In the genomic region with DNA sequence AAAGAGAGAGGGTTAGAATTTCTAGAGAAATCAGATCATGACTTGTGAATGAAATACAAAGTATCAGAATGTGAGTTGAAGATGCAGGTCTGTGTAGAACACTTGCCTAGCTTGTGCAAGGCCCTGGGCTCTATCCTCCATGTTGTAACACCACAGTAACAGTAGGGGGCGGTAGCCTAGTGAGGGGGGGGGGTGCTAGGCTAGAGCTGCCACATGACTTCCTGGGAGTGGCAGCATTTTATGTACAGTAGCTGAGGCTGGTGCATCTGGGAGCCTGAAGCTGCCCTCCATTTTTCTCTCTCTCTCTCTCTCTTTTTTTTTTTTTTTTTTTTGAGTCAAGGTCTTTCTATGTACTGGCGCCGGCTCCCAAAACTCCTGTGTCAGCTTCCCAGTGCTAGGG, we compare ENCODE assay signal across 8 mouse cellular contexts. TPM values are rescaled to one million over a fixed set of nuclear protein-coding genes. Genes with fewer than 3 reads are reported as not detected.
DNase-seq lines count a peak whose midpoint lies in the region; ATAC-seq and TF ChIP-seq lines count a peak whose summit lies in the region.

No protein-coding gene starts in this region.

- no peak overlapping the region for H3K9ac ChIP-seq in kidney, embryonic 16.5 days (replicated peaks; ENCODE audit: low read length)

- peaks cover 55% of the 10 kb centered on the region for H3K4me1 ChIP-seq in kidney, embryonic 16.5 days (ENCODE audit: insufficient read depth, low read length)
- H3K4me1 ChIP-seq in E14TG2a.4 (replicated peaks; ENCODE audit: low read depth, low read length) = peaks cover 98% of the 10 kb centered on the region
- peaks cover 71% of the 10 kb centered on the region for H3K4me1 ChIP-seq in bone marrow macrophage, adult 2 months (ENCODE audit: control insufficient read depth, insufficient read depth, low read length)
- peaks cover 98% of the 10 kb centered on the region for H3K4me1 ChIP-seq in megakaryocyte, embryonic 14.5 days

- no peak for DNase-seq in kidney, adult 11 months
- no peak for DNase-seq in ovary, postnatal 10 days (ENCODE audit: low spot score)
- DNase-seq in cerebellum, postnatal 4 days (ENCODE audit: low spot score in 2 of 2) = no peak
- no peak for DNase-seq in kidney, adult 9 months

- peaks cover 67% of the 10 kb centered on the region for H3K36me3 ChIP-seq in kidney, embryonic 16.5 days (ENCODE audit: insufficient read depth, low read length)
- H3K36me3 ChIP-seq in E14TG2a.4 (ENCODE audit: insufficient read depth, low read length) = peaks cover 95% of the 10 kb centered on the region
- H3K36me3 ChIP-seq in megakaryocyte, embryonic 14.5 days (replicated peaks; ENCODE audit: low read length) = peaks cover 99% of the 10 kb centered on the region

- no peak for TF ChIP-seq POLR2A in bone marrow macrophage, adult 2 months (IDR thresholded peaks at IDR 0.05; ENCODE audit: borderline replicate concordance, low read depth, low read length)

- H3K27me3 ChIP-seq in kidney, embryonic 16.5 days (ENCODE audit: insufficient read depth, low read length) = no peaks in the 10 kb centered on the region
- no peaks in the 10 kb centered on the region for H3K27me3 ChIP-seq in E14TG2a.4 (ENCODE audit: insufficient read depth, low read length)
- no peaks in the 10 kb centered on the region for H3K27me3 ChIP-seq in megakaryocyte, embryonic 14.5 days (replicated peaks)

- H3K27ac ChIP-seq in kidney, embryonic 16.5 days (ENCODE audit: low read length) = peak overlapping the region; percentile 48; the same call in 1 of the 2 replicates
- peak overlapping the region; percentile 93 for H3K27ac ChIP-seq in bone marrow macrophage, adult 2 months (ENCODE audit: insufficient read depth, low read depth, low read length)

- no peaks in the 10 kb centered on the region for H3K9me3 ChIP-seq in kidney, embryonic 16.5 days (ENCODE audit: low read length)
- H3K9me3 ChIP-seq in E14TG2a.4 (ENCODE audit: low read length) = no peaks in the 10 kb centered on the region
- no peaks in the 10 kb centered on the region for H3K9me3 ChIP-seq in megakaryocyte, embryonic 14.5 days

- no peak overlapping the region for H3K4me2 ChIP-seq in kidney, embryonic 16.5 days (replicated peaks; ENCODE audit: low read depth, low read length)

- ATAC-seq in kidney, embryonic 16.5 days (ENCODE audit: low FRiP score, low TSS enrichment) = no peak

- H3K4me3 ChIP-seq in kidney, embryonic 16.5 days (ENCODE audit: low read length) = no peak overlapping the region
- peak overlapping the region; percentile 64 for H3K4me3 ChIP-seq in E14TG2a.4 (replicated peaks; ENCODE audit: low read length)
- no peak overlapping the region for H3K4me3 ChIP-seq in bone marrow macrophage, adult 2 months (ENCODE audit: insufficient read depth, low read length)
- H3K4me3 ChIP-seq in megakaryocyte, embryonic 14.5 days (replicated peaks) = peak overlapping the region; percentile 87

- 52% methylated on average over 3 of the region's 3 CpGs for WGBS in kidney, embryonic 16.5 days

- TF ChIP-seq CTCF in E14TG2a.4 (conservative IDR thresholded peaks at IDR 0.05; ENCODE audit: low read length) = peak; percentile 92
- TF ChIP-seq CTCF in bone marrow macrophage, adult 2 months (IDR thresholded peaks at IDR 0.05; ENCODE audit: low read depth, low read length) = peak; percentile 80

RNA-seq across cellular contexts. Expression of a gene that starts 9.3 kb away (rescaled TPM):
- polyA plus RNA-seq in kidney, embryonic 16.5 days (2015; fragmentation: Nextera tagmentation; extraction: Ambion mirVana) = 22.2 and 26.0 TPM in 2 replicates
- polyA plus RNA-seq in bone marrow macrophage, adult 2 months (2012; ENCODE audit: insufficient read depth, insufficient read length, missing spikeins) = 66.3 and 69.0 TPM in 2 replicates
- 207 and 435 TPM in 2 replicates for polyA plus RNA-seq in megakaryocyte, embryonic 14.5 days (2012; ENCODE audit: insufficient read depth, low replicate concordance)

Comparison
In these comparisons a context has a peak if more than half of its experiments do, and no peak if none do; other contexts are left out.
1. H3K4me3 ChIP-seq: peak in E14TG2a.4 (single experiment) and megakaryocyte, embryonic 14.5 days (single experiment); none in kidney, embryonic 16.5 days (single experiment) and bone marrow macrophage, adult 2 months (single experiment).